Mouse (Mus musculus) adrenal gland, adult (tissue): ENCODE measurements around the gene Gm4631.
"Not testable (repeated sequence)": the region's sequence is repeated elsewhere in the genome, so short reads cannot be mapped to it uniquely, and the experiment has no call there.

Experiments used
- DNase-seq, 2 experiments: peaks; one replicate each; pipeline ENCODE4 v3.0.0; 2022 to 2023; ENCODE audit warnings: low spot score in 1 of 2; ENCODE audit not compliant: inconsistent age in 2 of 2

Gm4631 gene

GRCm38 (mm10) chr2:175338097-175338496 is at the start of gene Gm4631:
TSS of gene Gm4631 (minus strand) at chr2:175338197.
- not testable (repeated sequence) for DNase-seq

GRCm38 (mm10) chr2:175372136-175372535 is 34.1 kb upstream of the Gm4631 start, which contains the start of gene Zfp968:
TSS of gene Zfp968 (plus strand) at chr2:175372436.
- DNase-seq: not testable (repeated sequence)

- not testable (repeated sequence) for DNase-seq
Observed at GRCm38 (mm10) chr2:175274825-175275224, 63.2 kb downstream of the Gm4631 start, which contains the start of gene Gm14440. TSS of gene Gm14440 (plus strand) at chr2:175275125.
